Mouse (Mus musculus): ENCODE data around the gene Dennd6b. TPM values are rescaled to one million over a fixed set of nuclear protein-coding genes. Genes with fewer than 3 reads are reported as not detected.

Gene Dennd6b
- total and polyA plus RNA-seq, 3 experiments = 4.1 to 9.1 (median 9.0) TPM

DNA sequence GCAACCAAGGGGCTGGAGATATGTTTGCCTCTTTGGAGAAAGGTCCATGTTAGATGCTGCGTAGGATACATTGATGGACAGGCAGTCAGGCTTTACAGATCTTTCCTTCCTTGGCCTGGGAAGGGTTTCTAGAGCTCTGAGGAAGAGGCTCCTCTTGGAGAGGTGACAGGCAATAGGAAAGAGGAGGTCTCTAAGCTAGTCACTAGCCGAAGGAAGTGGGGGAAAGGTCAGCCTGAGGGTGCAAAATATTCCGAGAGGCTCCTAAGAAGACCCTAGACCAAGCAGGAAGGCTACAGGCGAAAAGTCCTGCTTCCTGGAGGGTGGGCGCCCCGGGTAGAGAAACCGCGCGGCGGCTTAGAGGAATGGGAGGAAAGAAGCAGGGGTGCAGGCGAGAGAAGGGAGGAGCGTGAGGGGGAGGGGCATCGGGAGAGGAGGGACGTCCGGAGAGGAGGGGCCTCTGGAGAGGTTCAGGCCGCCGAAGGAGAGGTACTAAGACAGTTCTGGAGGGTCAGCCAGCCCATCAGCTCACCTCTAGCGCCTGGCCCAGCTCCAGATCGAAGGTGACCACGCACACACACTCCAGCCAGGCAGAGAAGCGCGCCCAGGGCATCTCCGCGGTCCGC, 495 bp downstream of the Dennd6b start:
- H3K4me2 ChIP-seq (ENCODE audit: insufficient read depth, low read depth, poor library complexity, severe bottlenecking) = peak overlapping the region; percentile 83
- H3K27ac ChIP-seq (ENCODE audit: insufficient read depth, low read depth) = peak overlapping the region; percentile 93
- no peak for TF ChIP-seq MXI1 (IDR thresholded peaks at IDR 0.05; ENCODE audit: low read depth, low read length)
- TF ChIP-seq NRF1 (IDR thresholded peaks at IDR 0.05; ENCODE audit: low read depth, low read length) = no peak
- no peak for TF ChIP-seq ZNF384 (IDR thresholded peaks at IDR 0.05; ENCODE audit: low read depth, low read length)
- no peak for TF ChIP-seq SMC3 (IDR thresholded peaks at IDR 0.05; ENCODE audit: low read depth, low read length)
- peak; percentile 20; the same call in 1 of the 2 replicates for TF ChIP-seq ELF1 (IDR thresholded peaks at IDR 0.05; ENCODE audit: low read depth, low read length)
- peak; percentile 94 for TF ChIP-seq POLR2A (IDR thresholded peaks at IDR 0.05; ENCODE audit: low read depth, low read length)
- peak; percentile 45; the same call in 1 of the 2 replicates for TF ChIP-seq MAZ (IDR thresholded peaks at IDR 0.05; ENCODE audit: low read depth, low read length)
- peak; percentile 92 for TF ChIP-seq NELFE (IDR thresholded peaks at IDR 0.05; ENCODE audit: low read depth, low read length)
- no peak for TF ChIP-seq ZKSCAN1 (IDR thresholded peaks at IDR 0.05; ENCODE audit: borderline replicate concordance, low read depth, low read length)
- TF ChIP-seq ETS1 (conservative IDR thresholded peaks at IDR 0.05; ENCODE audit: low read depth, low read length) = no peak
- no peak for TF ChIP-seq JUND (conservative IDR thresholded peaks at IDR 0.05; ENCODE audit: low read depth, low read length)
- TF ChIP-seq JUN (IDR thresholded peaks at IDR 0.05; ENCODE audit: insufficient read depth, low read depth, low read length) = no peak
- in situ Hi-C loops (cut with MboI; ENCODE audit: low pct_ligation_motif_present, low pct_unique_long_range_greater_than_20kb, low sequenced_read_pairs) (no loop called here), dilution Hi-C loops (cut with MboI; ENCODE audit: extremely low pct_ligation_motif_present, extremely low pct_unique_long_range_greater_than_20kb, low sequenced_read_pairs) (no loop called here)
- H3K4me3 ChIP-seq (replicated peaks in 1 of 3; ENCODE audit: low read depth in 2 of 3, low read length in 2 of 3, poor library complexity in 1 of 3) = peak overlapping the region; percentile 88 to 98 (median 95)
- H3K9ac ChIP-seq (ENCODE audit: insufficient read depth, low read depth) = peak overlapping the region; percentile 99
- H3K36me3 ChIP-seq (replicated peaks in 1 of 2; ENCODE audit: control insufficient read depth in 1 of 2, insufficient read depth in 1 of 2, low read length in 1 of 2) = peaks cover 0 to 22% of the 10 kb centered on the region in 2 experiments
- no peaks in the 10 kb centered on the region for H3K9me3 ChIP-seq (replicated peaks; ENCODE audit: low read length)
- H3K4me1 ChIP-seq (ENCODE audit: control insufficient read depth in 1 of 2, insufficient read depth in 2 of 2) = peaks cover 3 to 16% of the 10 kb centered on the region in 2 experiments
- no peaks in the 10 kb centered on the region for H3K79me2 ChIP-seq (replicated peaks; ENCODE audit: control insufficient read depth, extremely low read depth, insufficient read depth, poor library complexity, severe bottlenecking)
- DNase-seq (ENCODE audit: extremely low read depth) = peak; percentile 85
- no peaks in the 10 kb centered on the region for H3K27me3 ChIP-seq (replicated peaks)

DNA sequence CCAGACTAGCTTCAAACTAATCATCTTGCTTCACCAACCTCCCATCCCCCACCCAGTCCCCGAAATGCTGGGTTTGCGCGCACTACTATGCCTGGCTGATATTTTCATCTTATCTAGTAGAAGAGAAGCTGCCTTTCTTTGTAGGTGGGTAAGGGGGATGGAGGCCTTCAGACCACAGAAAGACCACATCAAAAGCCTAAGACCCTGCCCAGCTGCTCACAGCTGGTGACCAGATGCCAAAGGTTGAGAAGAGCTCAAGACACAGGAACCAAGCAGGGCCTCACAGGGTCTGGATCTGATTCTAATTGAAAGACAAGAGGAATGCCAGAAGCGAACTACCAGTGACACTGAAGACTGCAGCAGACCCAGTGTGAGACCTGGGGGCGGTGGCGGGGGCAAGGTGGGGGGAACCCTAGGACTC, 1.0 kb downstream of the Dennd6b start:
- no peak for DNase-seq (ENCODE audit: extremely low read depth)
- peak overlapping the region; percentile 88 to 98 (median 95) for H3K4me3 ChIP-seq (replicated peaks in 1 of 3; ENCODE audit: low read depth in 2 of 3, low read length in 2 of 3, poor library complexity in 1 of 3)

More for the DNA sequence above, 1.0 kb downstream of the Dennd6b start:
- in situ Hi-C loops (cut with MboI; ENCODE audit: low pct_ligation_motif_present, low pct_unique_long_range_greater_than_20kb, low sequenced_read_pairs) (no loop called here), dilution Hi-C loops (cut with MboI; ENCODE audit: extremely low pct_ligation_motif_present, extremely low pct_unique_long_range_greater_than_20kb, low sequenced_read_pairs) (no loop called here)
- Histone ChIP-seq H3K27me3 (replicated peaks) (no peaks in the 10 kb centered on the region), H3K79me2 (replicated peaks; ENCODE audit: control insufficient read depth, extremely low read depth, insufficient read depth, poor library complexity, severe bottlenecking) (no peaks in the 10 kb centered on the region), H3K9me3 (replicated peaks; ENCODE audit: low read length) (no peaks in the 10 kb centered on the region), H3K9ac (ENCODE audit: insufficient read depth, low read depth) (peak overlapping the region; percentile 99), H3K4me2 (ENCODE audit: insufficient read depth, low read depth, poor library complexity, severe bottlenecking) (peak overlapping the region; percentile 83), H3K27ac (ENCODE audit: insufficient read depth, low read depth) (no peak overlapping the region), H3K36me3 (replicated peaks in 1 of 2; ENCODE audit: control insufficient read depth in 1 of 2, insufficient read depth in 1 of 2, low read length in 1 of 2) (peaks cover 0 to 28% of the 10 kb centered on the region in 2 experiments), H3K4me1 (ENCODE audit: control insufficient read depth in 1 of 2, insufficient read depth in 2 of 2) (peaks cover 3 to 16% of the 10 kb centered on the region in 2 experiments)
- TF ChIP-seq TCF12 (IDR thresholded peaks at IDR 0.05; ENCODE audit: low read depth, low read length) (0 out of 2 replicates have a peak, but pooled peaks have one; percentile 49), IRF4 (IDR thresholded peaks at IDR 0.05; ENCODE audit: low read depth, low read length) (0 out of 2 replicates have a peak, but pooled peaks have one; percentile 11), MAX (IDR thresholded peaks at IDR 0.05; ENCODE audit: low read length) (no peak), HCFC1 (IDR thresholded peaks at IDR 0.05; ENCODE audit: low read depth, low read length) (no peak), KAT2A (IDR thresholded peaks at IDR 0.05; ENCODE audit: insufficient replicate concordance, low read length) (no peak), BHLHE40 (IDR thresholded peaks at IDR 0.05; ENCODE audit: low read depth, low read length) (peak; percentile 21; the same call in 1 of the 2 replicates), MEF2A (IDR thresholded peaks at IDR 0.05; ENCODE audit: borderline replicate concordance, low read depth, low read length) (no peak), SIN3A (IDR thresholded peaks at IDR 0.05; ENCODE audit: low read length) (0 out of 2 replicates have a peak, but pooled peaks have one; percentile 16), MXI1 (IDR thresholded peaks at IDR 0.05; ENCODE audit: low read depth, low read length) (peak; percentile 16; the same call in 1 of the 2 replicates), CHD2 (IDR thresholded peaks at IDR 0.05; ENCODE audit: low read length) (peak; percentile 82), JUND (conservative IDR thresholded peaks at IDR 0.05; ENCODE audit: low read depth, low read length) (no peak), GABPA (IDR thresholded peaks at IDR 0.05; ENCODE audit: insufficient replicate concordance, low read depth, low read length) (no peak)

Measured in CH12.LX (cell line).